Mouse (Mus musculus) layer of hippocampus, adult 2 months (tissue): ENCODE results near the gene Sap30bp. TPM values are rescaled to one million over a fixed set of nuclear protein-coding genes. Genes with fewer than 3 reads are reported as not detected.

Experiments
- DNase-seq, 2 experiments: peaks; one replicate each; pipeline ENCODE4 v3.0.0; 2022; ENCODE audit warnings: low spot score in 2 of 2
- H3K27ac ChIP-seq: fragments of 200-600 bp; 2 replicates; pipeline ENCODE4 v1.8.1; 2022
- H3K4me3 ChIP-seq: fragments of 200-600 bp; 2 replicates; pipeline ENCODE4 v1.8.1; 2022; ENCODE audit warnings: mild to moderate bottlenecking
- CTCF ChIP-seq: fragments of 200-600 bp; conservative IDR thresholded peaks from 2 replicates; pipeline ENCODE4 v1.8.1; 2022; ENCODE audit warnings: antibody characterized with exemption, mild to moderate bottlenecking, moderate library complexity
- total RNA-seq, 2 experiments: library from RNA; stranded (reverse); gene quantifications; 2 replicates each; pipeline ENCODE4 v1.2.3; 2021

Sap30bp gene
- total RNA-seq, 2 experiments from 2014 or later: 40.8 to 47.0 TPM

DNA sequence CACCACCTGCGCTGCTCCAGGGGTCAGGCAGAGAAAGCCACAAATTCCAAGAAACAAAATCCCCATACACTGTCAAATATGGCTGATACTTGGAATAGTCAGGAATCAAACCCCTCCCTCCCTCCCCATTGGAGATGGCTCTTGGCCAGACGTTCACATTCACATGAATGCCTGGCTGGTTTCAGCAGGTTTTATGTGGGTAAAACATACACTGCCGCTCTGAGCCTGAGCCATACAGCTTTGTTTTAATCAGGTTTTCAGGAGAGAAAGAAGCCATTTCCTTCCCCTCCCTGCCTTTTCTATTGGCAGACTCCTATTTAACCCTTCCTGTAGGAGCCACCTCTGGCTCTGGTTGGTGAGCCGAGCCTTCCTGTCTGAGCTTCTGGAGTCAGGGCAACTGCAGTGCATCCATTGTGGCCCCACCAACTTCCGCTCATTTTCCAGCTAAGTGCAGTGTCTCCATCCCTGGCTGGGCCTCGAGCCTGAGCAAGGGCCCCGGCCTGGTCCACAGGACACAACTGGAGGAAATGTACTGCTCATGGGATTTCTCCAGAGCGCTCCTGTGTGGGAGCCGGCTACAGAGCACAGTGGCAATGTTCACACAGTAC lies 13.2 kb downstream of the Sap30bp start:
- Histone ChIP-seq H3K4me3 (no peak overlapping the region), H3K27ac (no peak overlapping the region)
- no peak for TF ChIP-seq CTCF
- DNase-seq: no peak

- Histone ChIP-seq H3K4me3 (no peak overlapping the region), H3K27ac (no peak overlapping the region)
- no peak for TF ChIP-seq CTCF
- DNase-seq: no peak
Measured at GRCm38 (mm10) chr11:115948316-115948715, 15.2 kb downstream of the Sap30bp start.

DNA sequence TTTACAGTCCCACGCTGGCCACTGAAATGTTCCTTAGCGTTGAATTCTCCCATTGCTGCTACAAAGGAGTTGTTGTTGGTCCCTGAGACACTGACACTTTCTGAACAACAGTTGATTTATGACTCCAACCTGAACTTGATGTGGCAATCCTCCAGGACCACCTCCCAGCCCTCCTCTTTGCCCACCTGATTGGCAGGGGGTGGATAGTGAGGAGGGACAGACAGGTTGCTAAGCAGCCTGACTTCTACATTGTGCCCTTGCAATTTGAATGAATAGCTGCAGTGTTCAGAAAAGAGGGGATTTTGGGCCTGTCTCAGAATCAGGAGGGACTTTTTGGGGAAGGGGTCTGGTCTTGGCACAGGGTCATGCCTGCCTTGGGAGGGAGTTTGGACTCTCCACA lies 17.6 kb downstream of the Sap30bp start:
- no peak for DNase-seq
- Histone ChIP-seq H3K27ac (peak overlapping the region; percentile 36; the same call in 1 of the 2 replicates), H3K4me3 (no peak overlapping the region)
- no peak for TF ChIP-seq CTCF

DNA sequence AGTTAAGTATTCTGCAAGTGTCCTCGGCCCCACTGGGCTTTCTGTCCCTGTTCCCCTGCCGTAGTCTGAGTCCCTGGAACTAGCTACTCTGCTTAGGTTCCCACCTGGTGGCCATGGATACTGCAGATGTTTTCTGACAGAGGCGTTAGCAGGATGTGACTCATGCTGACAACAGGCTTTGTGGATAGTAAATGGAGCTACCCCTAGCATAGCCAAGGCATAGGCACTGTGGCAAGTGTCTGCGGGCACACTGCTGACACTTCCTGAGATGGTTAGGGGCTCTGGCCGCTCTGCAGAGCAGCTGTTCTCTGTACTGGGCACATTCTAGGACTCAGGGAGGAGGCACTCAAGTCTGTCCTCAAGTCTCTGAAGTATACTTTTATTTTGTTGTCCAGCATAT lies 21.6 kb downstream of the Sap30bp start:
- TF ChIP-seq CTCF: no peak
- H3K27ac ChIP-seq: peak overlapping the region; percentile 73
- no peak for DNase-seq

DNA sequence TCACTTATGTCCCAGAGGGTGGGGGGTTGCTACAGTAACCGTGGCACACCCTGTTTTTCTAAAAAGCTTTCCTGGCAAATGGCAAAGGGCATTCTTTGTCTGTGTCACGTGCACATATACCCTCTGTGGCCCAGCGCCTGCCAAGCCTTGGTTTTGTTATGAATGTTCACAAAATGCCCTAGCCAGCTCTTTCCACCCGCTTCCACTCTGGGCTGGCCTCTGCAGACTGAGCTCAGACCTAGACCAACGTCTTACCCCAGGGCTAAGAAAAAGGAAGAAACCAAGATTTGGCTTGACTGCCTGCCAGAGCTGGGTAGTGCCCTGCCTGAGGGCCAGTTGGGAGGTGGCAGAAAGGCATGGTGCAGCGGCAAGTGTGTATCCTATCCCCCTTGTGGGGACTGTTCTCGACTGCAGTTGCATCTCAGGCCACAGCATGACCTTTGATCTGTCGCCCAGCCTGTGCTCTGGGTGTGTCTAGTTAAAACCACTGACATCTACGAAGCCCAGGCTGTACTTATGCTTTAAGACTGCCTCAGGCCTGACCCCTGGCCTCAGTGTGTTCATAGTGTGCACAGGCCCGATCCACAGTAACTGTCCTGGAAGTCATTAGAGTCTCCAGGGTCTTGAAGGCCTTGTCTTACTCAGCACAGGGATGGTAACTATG lies 22.2 kb downstream of the Sap30bp start:
- no peak for TF ChIP-seq CTCF
- no peak for DNase-seq
- Histone ChIP-seq H3K4me3 (no peak overlapping the region), H3K27ac (peak overlapping the region; percentile 73)

More for the DNA sequence above, 21.6 kb downstream of the Sap30bp start:
- H3K4me3 ChIP-seq: no peak overlapping the region

DNA sequence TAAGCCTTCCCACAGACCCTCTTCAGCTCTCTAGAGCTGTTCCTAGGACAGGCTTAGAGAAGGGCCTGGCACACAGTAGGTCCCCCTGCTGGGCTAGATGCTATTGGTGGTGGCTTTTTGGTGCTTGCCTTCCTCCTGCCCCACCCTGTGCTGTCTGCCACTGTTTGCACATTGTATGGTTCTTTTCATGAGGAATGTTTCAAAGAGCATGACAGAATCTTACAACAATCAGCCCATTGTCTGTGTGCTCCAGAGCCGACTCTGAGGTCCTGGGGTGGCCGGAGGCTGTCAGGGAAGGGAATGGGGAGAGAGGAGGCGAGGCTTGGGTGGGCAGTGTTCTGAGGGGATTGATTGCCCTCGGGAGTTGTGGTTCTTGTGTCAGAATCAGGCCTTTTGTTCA lies 23.4 kb downstream of the Sap30bp start:
- H3K4me3 ChIP-seq: no peak overlapping the region
- TF ChIP-seq CTCF: peak; percentile 19
- peak overlapping the region; percentile 68 for H3K27ac ChIP-seq
- peak in 1 of 2 experiments; percentile 20 for DNase-seq

DNA sequence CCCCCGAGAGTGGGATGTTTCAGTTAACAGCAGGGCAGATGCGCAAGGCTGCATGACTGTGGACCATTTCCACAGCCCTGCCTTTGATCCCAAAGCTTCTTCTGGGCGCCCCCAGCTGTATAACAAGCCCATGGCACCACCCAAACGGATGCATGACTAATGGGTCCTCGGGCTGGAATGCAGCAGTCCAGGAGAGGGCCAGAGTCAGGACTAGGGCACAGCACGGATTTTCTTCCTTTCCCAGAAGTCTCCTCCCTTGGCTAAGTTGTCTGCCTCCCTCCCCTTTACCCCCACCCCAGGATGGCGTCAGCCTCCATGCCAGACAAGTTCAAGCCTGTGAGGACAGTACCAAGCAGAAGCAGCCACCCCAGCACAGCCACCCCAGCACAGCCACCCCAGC lies 24.9 kb downstream of the Sap30bp start:
- peak overlapping the region; percentile 68 for H3K27ac ChIP-seq
- H3K4me3 ChIP-seq: no peak overlapping the region
- no peak for DNase-seq
- TF ChIP-seq CTCF: no peak

GRCm38 (mm10) chr11:115959018-115959417 lies 25.9 kb downstream of the Sap30bp start:
- DNase-seq: no peak
- no peak for TF ChIP-seq CTCF
- H3K4me3 ChIP-seq: no peak overlapping the region
- H3K27ac ChIP-seq: no peak overlapping the region

DNA sequence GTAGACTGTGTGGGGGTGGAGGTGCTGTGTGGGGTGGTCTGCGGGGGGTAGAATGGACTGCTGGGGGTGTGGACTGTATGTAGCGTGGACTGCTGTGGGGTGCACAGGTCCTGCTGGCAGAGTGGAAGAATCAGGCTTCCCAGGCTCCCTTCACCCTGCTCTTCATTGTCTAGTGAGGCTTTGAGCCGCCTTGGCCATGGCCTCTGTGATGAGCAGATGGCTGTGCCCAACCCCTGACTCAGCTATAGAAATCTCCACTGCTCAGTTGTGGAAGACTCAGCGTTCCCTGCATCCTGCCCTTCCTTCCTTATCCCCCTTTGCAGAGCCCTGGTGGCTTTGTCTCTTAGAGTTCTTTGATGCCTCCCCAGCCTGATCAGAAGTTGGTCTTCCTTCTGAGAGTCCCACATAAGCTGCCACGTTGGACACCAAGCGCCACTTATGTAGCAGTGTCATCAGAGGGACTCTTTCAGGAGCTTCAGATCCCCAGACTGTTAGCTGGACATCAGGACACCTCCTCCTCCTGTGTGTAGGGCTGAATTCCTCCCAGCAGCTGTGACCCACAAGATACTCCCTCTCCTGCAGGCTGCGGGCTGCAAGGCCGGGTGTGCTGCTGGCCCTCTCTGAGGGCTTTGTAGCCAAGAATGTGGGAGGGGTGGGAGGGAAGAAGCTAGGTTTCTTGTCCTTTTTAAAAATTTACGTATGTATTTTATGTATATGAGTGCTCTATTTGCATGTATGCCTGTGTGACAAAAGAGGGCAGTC lies 29.8 kb downstream of the Sap30bp start:
- no peak for TF ChIP-seq CTCF
- Histone ChIP-seq H3K4me3 (no peak overlapping the region), H3K27ac (no peak overlapping the region)
- DNase-seq: no peak

GRCm38 (mm10) chr11:115964977-115965604 lies 32.0 kb downstream of the Sap30bp start:
- no peak for TF ChIP-seq CTCF
- Histone ChIP-seq H3K27ac (no peak overlapping the region), H3K4me3 (no peak overlapping the region)
- no peak for DNase-seq

DNA sequence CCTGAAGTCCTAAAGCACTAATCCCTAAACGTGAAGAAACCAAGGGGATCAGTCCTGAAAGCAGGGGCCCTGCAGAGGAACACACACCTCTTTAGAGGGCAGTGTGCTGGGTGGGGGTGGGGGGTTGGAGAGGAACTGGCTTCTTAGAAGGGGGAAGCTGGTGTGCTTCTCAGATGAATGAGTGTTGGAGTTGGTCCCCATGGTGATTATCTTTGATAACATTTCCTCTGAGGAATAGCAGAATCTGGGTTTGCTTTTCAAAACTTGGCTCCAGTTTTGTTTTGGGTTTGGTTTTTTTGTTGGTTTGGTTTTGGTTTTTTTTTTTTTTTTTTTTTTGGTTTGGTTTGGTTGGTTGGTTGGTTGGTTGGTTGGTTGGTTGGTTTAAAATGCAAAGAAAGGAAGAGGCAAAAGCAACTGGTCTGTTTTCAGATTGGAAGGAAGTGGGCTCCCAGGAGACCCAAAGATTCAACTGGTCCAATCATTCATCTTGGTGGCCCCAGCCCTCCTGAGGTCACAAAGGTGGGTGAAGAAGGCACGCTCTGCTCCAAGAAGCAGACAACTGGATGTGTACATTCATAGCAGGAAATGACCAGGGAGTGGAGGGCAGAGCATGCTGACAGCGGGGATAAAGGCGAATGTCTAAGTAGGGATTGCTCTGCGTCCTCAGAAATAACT lies 35.8 kb downstream of the Sap30bp start:
- TF ChIP-seq CTCF: no peak
- Histone ChIP-seq H3K4me3 (no peak overlapping the region), H3K27ac (no peak overlapping the region)
- DNase-seq: no peak

- H3K27ac ChIP-seq: no peak overlapping the region
- no peak overlapping the region for H3K4me3 ChIP-seq
- DNase-seq: no peak
- TF ChIP-seq CTCF: no peak
Measured at GRCm38 (mm10) chr11:115970006-115970673, 37.1 kb downstream of the Sap30bp start.
